ENCODE assay signal across 38 mouse cellular contexts in the genomic region with DNA sequence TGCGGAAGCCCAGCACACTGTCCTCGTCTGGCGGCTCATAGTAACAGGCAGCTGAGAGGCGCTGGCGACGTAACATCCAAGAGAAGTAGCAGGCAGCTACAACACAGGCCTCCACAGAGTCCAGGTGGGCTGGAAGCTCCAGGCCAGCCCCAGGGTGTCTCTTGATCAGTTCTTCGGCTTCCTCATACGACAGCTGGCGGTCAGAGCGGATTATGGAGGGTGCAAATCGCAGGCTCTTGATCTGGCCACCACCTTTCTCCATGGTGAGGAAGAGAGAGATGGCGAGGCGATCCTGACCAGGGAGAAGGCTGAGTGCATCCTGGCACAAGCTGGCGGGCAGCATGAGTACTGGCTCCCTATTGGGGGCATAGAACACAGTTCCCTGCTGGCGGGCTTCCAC. TPM values are rescaled to one million over a fixed set of nuclear protein-coding genes. Genes with fewer than 3 reads are reported as not detected.
"Had no signal": no experiment of that assay in that cellular context is flagged by ENCODE, and none has a peak within 500 bp of the region (broad histone marks: within the 10 kb centered on the region; RNA-seq: fewer than 3 reads in every experiment).

No protein-coding gene starts in this region.

- DNase-seq: gastrocnemius, postnatal 25 days; heart, postnatal 14 days; heart, postnatal 36 days; kidney, adult 11 months; kidney, adult 2 months; kidney, adult 9 months; kidney, postnatal 14 days; kidney, postnatal 36 days; layer of hippocampus, adult 9-11 months; layer of hippocampus, postnatal 36 days; left cerebral cortex, postnatal 4 days had no signal

- H3K4me3 ChIP-seq: heart, adult 2 months; heart, embryonic 13.5 days; heart, embryonic 15.5 days; hindbrain, embryonic 13.5 days; hindbrain, embryonic 15.5 days; kidney, embryonic 15.5 days; limb, embryonic 13.5 days; limb, embryonic 15.5 days; liver, embryonic 12.5 days had no signal

- H3K4me1 ChIP-seq: heart, embryonic 13.5 days; heart, embryonic 15.5 days; hindbrain, embryonic 13.5 days; hindbrain, embryonic 15.5 days; limb, embryonic 13.5 days; limb, embryonic 15.5 days; liver, embryonic 12.5 days had no signal

- H3K9ac ChIP-seq: heart, embryonic 13.5 days; heart, embryonic 15.5 days; hindbrain, embryonic 13.5 days; hindbrain, embryonic 15.5 days; kidney, embryonic 15.5 days; limb, embryonic 13.5 days; limb, embryonic 15.5 days; liver, embryonic 12.5 days had no signal

- ATAC-seq: intestine, embryonic 16.5 days; liver, embryonic 12.5 days had no signal

- H3K36me3 ChIP-seq: heart, embryonic 15.5 days; hindbrain, embryonic 13.5 days; hindbrain, embryonic 15.5 days had no signal

- H3K27ac ChIP-seq: heart, adult 2 months; heart, embryonic 13.5 days; heart, embryonic 15.5 days; hindbrain, embryonic 13.5 days; hindbrain, embryonic 15.5 days; hindbrain, postnatal 0 days; kidney, embryonic 15.5 days; kidney, postnatal 0 days; limb, embryonic 13.5 days; limb, embryonic 15.5 days; liver, embryonic 12.5 days had no signal

- H3K4me2 ChIP-seq: heart, embryonic 11.5 days; heart, embryonic 13.5 days; heart, embryonic 15.5 days; hindbrain, embryonic 13.5 days; hindbrain, embryonic 15.5 days; kidney, embryonic 15.5 days; limb, embryonic 13.5 days; limb, embryonic 15.5 days; liver, embryonic 12.5 days had no signal

- H3K27me3 ChIP-seq: heart, embryonic 13.5 days; heart, embryonic 15.5 days; hindbrain, embryonic 13.5 days; hindbrain, embryonic 15.5 days; kidney, embryonic 15.5 days; limb, embryonic 13.5 days; limb, embryonic 15.5 days; liver, embryonic 12.5 days had no signal

- H3K9me3 ChIP-seq: heart, embryonic 13.5 days; heart, embryonic 15.5 days; hindbrain, embryonic 13.5 days; hindbrain, embryonic 15.5 days; kidney, embryonic 15.5 days; limb, embryonic 13.5 days; limb, embryonic 15.5 days; liver, embryonic 12.5 days had no signal

RNA-seq across cellular contexts. Expression of gene Fndc11, which starts 13.6 kb away (rescaled TPM):
- total RNA-seq: gastrocnemius, adult 18-20 months; gastrocnemius, adult 8-10 months; gastrocnemius, postnatal 25 days; gastrocnemius, postnatal 4 days; granulocyte monocyte progenitor cell, adult 5-6 weeks; heart, adult 2 months; layer of hippocampus, adult 8-10 months; layer of hippocampus, postnatal 14 days; layer of hippocampus, postnatal 36 days; left cerebral cortex, adult 18-20 months; left cerebral cortex, adult 8-10 months; left cerebral cortex, postnatal 10 days; left cerebral cortex, postnatal 4 days; liver, adult 2 months had no signal
- polyA plus RNA-seq: heart, postnatal 0 days; hindbrain, embryonic 11.5 days; intestine, embryonic 14.5 days had no signal

RNA-seq across cellular contexts. Expression of gene Srms, which starts 20.5 kb away (rescaled TPM):
- total RNA-seq: gastrocnemius, postnatal 4 days; granulocyte monocyte progenitor cell, adult 5-6 weeks had no signal

RNA-seq across cellular contexts. Expression of gene Ptk6, which starts 30.9 kb away (rescaled TPM):
- total RNA-seq: gastrocnemius, adult 18-20 months; gastrocnemius, adult 8-10 months; gastrocnemius, postnatal 25 days; granulocyte monocyte progenitor cell, adult 5-6 weeks; heart, postnatal 14 days; hindbrain, postnatal 0 days; layer of hippocampus, adult 18-20 months; layer of hippocampus, adult 8-10 months; layer of hippocampus, postnatal 14 days; left cerebral cortex, adult 18-20 months; left cerebral cortex, adult 8-10 months; left cerebral cortex, postnatal 10 days; left cerebral cortex, postnatal 4 days had no signal
- polyA plus RNA-seq: heart, adult 2 months; heart, embryonic 11.5 days; heart, postnatal 0 days; hindbrain, embryonic 11.5 days; hindbrain, embryonic 13.5 days; hindbrain, embryonic 15.5 days; hindbrain, postnatal 0 days; intestine, embryonic 14.5 days; kidney, embryonic 15.5 days; kidney, postnatal 0 days; limb, embryonic 13.5 days had no signal
